Mouse (Mus musculus): ENCODE measurements around the gene Ptprd.

GRCm38 (mm10) chr4:77662309-77662708 lies 549.5 kb downstream of the Ptprd start:
- TF ChIP-seq CTCF (IDR thresholded peaks at IDR 0.05; ENCODE audit: control insufficient read depth, insufficient read depth, insufficient read length) (no peak), MYOG (IDR thresholded peaks at IDR 0.05; ENCODE audit: control insufficient read depth, extremely low read depth, insufficient read length) (no peak), USF1 (IDR thresholded peaks at IDR 0.05; ENCODE audit: low read depth) (no peak), MAX (IDR thresholded peaks at IDR 0.05) (no peak)
